Comparison of ENCODE assay signal across 8 mouse cellular contexts in genomic region chr6:56908912-56909311, GRCm38 (mm10). TPM values are rescaled to one million over a fixed set of nuclear protein-coding genes. Genes with fewer than 3 reads are reported as not detected.
DNase-seq lines count a peak whose midpoint lies in the region; ATAC-seq and TF ChIP-seq lines count a peak whose summit lies in the region.

No protein-coding gene starts in this region.

- H3K27ac ChIP-seq in midbrain, embryonic 14.5 days (replicated peaks; ENCODE audit: low read depth, low read length) = no peak overlapping the region
- H3K27ac ChIP-seq in midbrain, embryonic 16.5 days (ENCODE audit: low read length) = no peak overlapping the region
- H3K27ac ChIP-seq in hindbrain, postnatal 0 days = no peak overlapping the region
- H3K27ac ChIP-seq in limb, embryonic 10.5 days = no peak overlapping the region

- H3K27me3 ChIP-seq in midbrain, embryonic 14.5 days (ENCODE audit: control insufficient read depth, insufficient read depth, low read length) = no peaks in the 10 kb centered on the region
- no peaks in the 10 kb centered on the region for H3K27me3 ChIP-seq in midbrain, embryonic 16.5 days (ENCODE audit: control insufficient read depth, insufficient read depth, low read depth, low read length)
- no peaks in the 10 kb centered on the region for H3K27me3 ChIP-seq in hindbrain, postnatal 0 days (ENCODE audit: insufficient read depth, low read length)
- H3K27me3 ChIP-seq in limb, embryonic 10.5 days (ENCODE audit: low read depth, poor library complexity, severe bottlenecking) = no peaks in the 10 kb centered on the region

- H3K9me3 ChIP-seq in midbrain, embryonic 14.5 days (ENCODE audit: control insufficient read depth, low read length) = no peaks in the 10 kb centered on the region
- H3K9me3 ChIP-seq in midbrain, embryonic 16.5 days (replicated peaks; ENCODE audit: control insufficient read depth, low read length, poor library complexity, severe bottlenecking) = no peaks in the 10 kb centered on the region
- no peaks in the 10 kb centered on the region for H3K9me3 ChIP-seq in hindbrain, postnatal 0 days (ENCODE audit: low read length)
- H3K9me3 ChIP-seq in limb, embryonic 10.5 days (replicated peaks) = no peaks in the 10 kb centered on the region

- ATAC-seq in midbrain, embryonic 14.5 days (ENCODE audit: low FRiP score, low TSS enrichment) = no peak
- no peak for ATAC-seq in midbrain, embryonic 16.5 days
- ATAC-seq in erythroid progenitor cell, adult 5-6 weeks (replicated peaks; ENCODE audit: low FRiP score, poor library complexity, severe bottlenecking) = peak; percentile 78
- 0 out of 2 replicates have a peak, but pooled peaks have one; percentile 70 for ATAC-seq in hindbrain, postnatal 0 days
- ATAC-seq in monocyte, adult 5-6 weeks (replicated peaks; ENCODE audit: insufficient number of reproducible peaks, low FRiP score, low TSS enrichment, poor library complexity, severe bottlenecking) = peak; percentile 80

- peak; percentile 69 for DNase-seq in midbrain, embryonic 14.5 days
- DNase-seq in ZHBTc4 (ENCODE audit: low read depth, low spot score) = peak; percentile 64
- peak; percentile 66 for DNase-seq in hindbrain, postnatal 0 days (ENCODE audit: low spot score)
- peak; percentile 41 for DNase-seq in limb, embryonic 10.5 days (ENCODE audit: low spot score)
- DNase-seq in thymus, postnatal 14 days = peak; percentile 73

- H3K4me3 ChIP-seq in midbrain, embryonic 14.5 days (replicated peaks; ENCODE audit: low read depth, low read length) = no peak overlapping the region
- H3K4me3 ChIP-seq in midbrain, embryonic 16.5 days (ENCODE audit: low read depth, low read length) = no peak overlapping the region
- no peak overlapping the region for H3K4me3 ChIP-seq in hindbrain, postnatal 0 days (ENCODE audit: low read length)
- no peak overlapping the region for H3K4me3 ChIP-seq in limb, embryonic 10.5 days

- no peaks in the 10 kb centered on the region for H3K36me3 ChIP-seq in midbrain, embryonic 14.5 days (ENCODE audit: control insufficient read depth, insufficient read depth, low read length)
- no peaks in the 10 kb centered on the region for H3K36me3 ChIP-seq in midbrain, embryonic 16.5 days (ENCODE audit: control insufficient read depth, insufficient read depth, low read length)
- H3K36me3 ChIP-seq in hindbrain, postnatal 0 days (ENCODE audit: insufficient read depth, low read length) = no peaks in the 10 kb centered on the region
- no peaks in the 10 kb centered on the region for H3K36me3 ChIP-seq in limb, embryonic 10.5 days

- 17% methylated on average over 4 of the region's 4 CpGs for WGBS in midbrain, embryonic 14.5 days
- WGBS in midbrain, embryonic 16.5 days = 9% methylated on average over 4 of the region's 4 CpGs
- 17% methylated on average over 4 of the region's 4 CpGs for WGBS in hindbrain, postnatal 0 days
- 17% methylated on average over 4 of the region's 4 CpGs for WGBS in limb, embryonic 10.5 days

- peaks cover 2% of the 10 kb centered on the region; the same call in 1 of the 2 replicates for H3K4me1 ChIP-seq in midbrain, embryonic 14.5 days (ENCODE audit: control insufficient read depth, insufficient read depth, low read length)
- peaks cover 2% of the 10 kb centered on the region for H3K4me1 ChIP-seq in midbrain, embryonic 16.5 days (ENCODE audit: control insufficient read depth, insufficient read depth, low read length)
- H3K4me1 ChIP-seq in hindbrain, postnatal 0 days (ENCODE audit: insufficient read depth, low read length) = no peaks in the 10 kb centered on the region
- no peaks in the 10 kb centered on the region for H3K4me1 ChIP-seq in limb, embryonic 10.5 days

- H3K4me2 ChIP-seq in midbrain, embryonic 14.5 days (ENCODE audit: low read length) = no peak overlapping the region
- H3K4me2 ChIP-seq in midbrain, embryonic 16.5 days (ENCODE audit: low read length) = no peak overlapping the region
- no peak overlapping the region for H3K4me2 ChIP-seq in hindbrain, postnatal 0 days (ENCODE audit: low read depth, low read length)

- no peak overlapping the region for H3K9ac ChIP-seq in midbrain, embryonic 14.5 days (replicated peaks; ENCODE audit: low read length)
- no peak overlapping the region for H3K9ac ChIP-seq in midbrain, embryonic 16.5 days (ENCODE audit: low read depth, low read length)
- no peak overlapping the region for H3K9ac ChIP-seq in hindbrain, postnatal 0 days (replicated peaks; ENCODE audit: low read length)

- peak; percentile 78 for TF ChIP-seq CTCF in hindbrain, postnatal 0 days (IDR thresholded peaks at IDR 0.05; ENCODE audit: low read depth)

RNA-seq across cellular contexts. Expression of gene Nt5c3, which starts 14.8 kb away (rescaled TPM):
- 198 and 204 TPM in 2 replicates for polyA plus RNA-seq in midbrain, embryonic 14.5 days (2014; fragmentation: Nextera tagmentation; extraction: Ambion mirVana)
- polyA plus RNA-seq in midbrain, embryonic 16.5 days (2015; fragmentation: Nextera tagmentation; extraction: Ambion mirVana) = 181 and 186 TPM in 2 replicates
- 371 and 463 TPM in 2 replicates for total RNA-seq in erythroid progenitor cell, adult 5-6 weeks (2015; ENCODE audit: low replicate concordance)
- 280 and 388 TPM in 2 replicates for total RNA-seq in erythroid progenitor cell, adult 5-6 weeks (2017; ENCODE audit: low replicate concordance)
- 38.4 and 83.8 TPM in 2 replicates for total RNA-seq in hindbrain, postnatal 0 days (2014; rRNA removed)
- 153 and 155 TPM in 2 replicates for polyA plus RNA-seq in hindbrain, postnatal 0 days (2015; fragmentation: Nextera tagmentation; extraction: Ambion mirVana)
- 54.1 and 61.5 TPM in 2 replicates for polyA plus RNA-seq in limb, embryonic 10.5 days (2016; fragmentation: Nextera tagmentation; extraction: Ambion mirVana)
- 38.6 to 88.2 TPM (median 56.0 TPM) in 3 replicates for total RNA-seq in monocyte, adult 5-6 weeks (2017)

RNA-seq across cellular contexts. Expression of gene Vmn1r4, which starts 14.9 kb away (rescaled TPM):
- 0.46 and 0.93 TPM in 2 replicates for polyA plus RNA-seq in midbrain, embryonic 14.5 days (2014; fragmentation: Nextera tagmentation; extraction: Ambion mirVana)
- 0.76 and 0.92 TPM in 2 replicates for polyA plus RNA-seq in midbrain, embryonic 16.5 days (2015; fragmentation: Nextera tagmentation; extraction: Ambion mirVana)
- total RNA-seq in erythroid progenitor cell, adult 5-6 weeks (2015; ENCODE audit: low replicate concordance) = 2.2 TPM in 1 of 2 replicates, not detected in the other
- total RNA-seq in erythroid progenitor cell, adult 5-6 weeks (2017; ENCODE audit: low replicate concordance) = 0.30 TPM in 1 of 2 replicates, not detected in the other
- 0.37 TPM in 1 of 2 replicates, not detected in the other for total RNA-seq in hindbrain, postnatal 0 days (2014; rRNA removed)
- polyA plus RNA-seq in hindbrain, postnatal 0 days (2015; fragmentation: Nextera tagmentation; extraction: Ambion mirVana) = 0.46 and 0.58 TPM in 2 replicates
- 0.31 TPM in 1 of 2 replicates, not detected in the other for polyA plus RNA-seq in limb, embryonic 10.5 days (2016; fragmentation: Nextera tagmentation; extraction: Ambion mirVana)
- total RNA-seq in monocyte, adult 5-6 weeks (2017) = 0.19 TPM in 2 of 3 replicates, not detected in the other

Comparison
In these comparisons a context has a peak if more than half of its experiments do, and no peak if none do; other contexts are left out.
1. ATAC-seq: peak in erythroid progenitor cell, adult 5-6 weeks (single experiment), hindbrain, postnatal 0 days (single experiment) and monocyte, adult 5-6 weeks (single experiment); none in midbrain, embryonic 14.5 days (single experiment) and midbrain, embryonic 16.5 days (single experiment).
2. Peak in every context shown above with its lines, with median percentiles within 50 percentile points of each other: DNase-seq.